Mouse (Mus musculus) ES-E14 (cell line): ENCODE data around the gene Mad1l1.

Experiments used
- CHD2 ChIP-seq: IDR thresholded peaks from 2 replicates; pipeline ENCODE4 v1.6.1; 2014; ENCODE audit warnings: mild to moderate bottlenecking, low read depth, low read length, inconsistent platforms
- HCFC1 ChIP-seq: IDR thresholded peaks from 2 replicates; pipeline ENCODE4 v1.6.1; 2012; ENCODE audit warnings: low read length, inconsistent platforms, borderline replicate concordance; ENCODE audit not compliant: insufficient read depth
- MAFK ChIP-seq: IDR thresholded peaks from 2 replicates; pipeline ENCODE4 v1.6.1; 2014; ENCODE audit warnings: mild to moderate bottlenecking, low read depth, low read length, inconsistent platforms; ENCODE audit not compliant: insufficient read depth
- ZC3H11A ChIP-seq: IDR thresholded peaks from 2 replicates; pipeline ENCODE4 v1.6.1; 2012; ENCODE audit warnings: low read depth, mild to moderate bottlenecking, inconsistent platforms, low read length, borderline replicate concordance
- ZNF384 ChIP-seq: IDR thresholded peaks from 2 replicates; pipeline ENCODE4 v1.6.1; 2012; ENCODE audit warnings: low read depth, low read length, inconsistent platforms

DNA sequence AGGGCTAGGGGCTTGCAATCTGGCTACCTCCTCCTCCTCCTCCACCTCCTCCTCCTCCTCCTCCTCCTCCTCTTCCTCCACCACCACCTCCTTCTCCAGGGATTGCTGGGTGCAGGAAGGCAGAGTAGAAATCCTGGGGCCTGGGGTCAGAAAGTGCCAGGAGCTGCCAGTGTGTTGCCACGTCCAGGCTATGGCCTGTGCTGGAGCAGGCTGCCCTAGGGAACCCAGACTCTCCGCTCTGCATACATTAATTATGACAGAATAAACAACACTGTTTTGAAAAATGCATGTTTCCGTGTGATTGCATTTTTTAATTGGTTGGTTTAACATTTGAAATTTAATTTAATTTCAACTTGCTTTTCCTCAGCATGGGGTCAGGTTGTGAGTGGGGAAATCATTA lies 285.7 kb downstream of the Mad1l1 start:
- TF ChIP-seq ZNF384 (no peak), ZC3H11A (no peak), HCFC1 (no peak), CHD2 (no peak), MAFK (no peak)
